Mouse (Mus musculus): ENCODE results near the gene Galm. TPM values are rescaled to one million over a fixed set of nuclear protein-coding genes. Genes with fewer than 3 reads are reported as not detected.

Gene Galm
- polyA plus RNA-seq, 2 experiments, result 11.7 to 13.7 TPM

GRCm38 (mm10) chr17:80113468-80113867, 13.8 kb upstream of the Galm start:
- Histone ChIP-seq H3K4me3 (replicated peaks; ENCODE audit: low read length) (no peak overlapping the region), H3K4me1 (ENCODE audit: control insufficient read depth, insufficient read depth, low read length) (no peaks in the 10 kb centered on the region), H3K27me3 (ENCODE audit: control insufficient read depth, insufficient read depth, low read length) (no peaks in the 10 kb centered on the region), H3K9ac (ENCODE audit: low read depth, low read length, severe bottlenecking) (no peak overlapping the region), H3K9me3 (ENCODE audit: control insufficient read depth, low read length) (no peaks in the 10 kb centered on the region), H3K27ac (replicated peaks; ENCODE audit: low read depth, low read length) (no peak overlapping the region), H3K4me2 (replicated peaks; ENCODE audit: low read depth, low read length, severe bottlenecking) (no peak overlapping the region), H3K36me3 (ENCODE audit: control insufficient read depth, insufficient read depth, low read length) (no peaks in the 10 kb centered on the region)
- WGBS, result 82% methylated on average over 4 of the region's 4 CpGs
- ATAC-seq (ENCODE audit: low FRiP score, low read depth), result no peak
- DNase-seq (ENCODE audit: low spot score), result no peak
- TF ChIP-seq POLR2A (IDR thresholded peaks at IDR 0.05; ENCODE audit: borderline replicate concordance, extremely low read depth, insufficient read depth, insufficient read length), result no peak

- H3K4me1 ChIP-seq (ENCODE audit: control insufficient read depth, insufficient read depth, low read length), result no peaks in the 10 kb centered on the region
- H3K4me2 ChIP-seq (replicated peaks; ENCODE audit: low read depth, low read length, severe bottlenecking), result no peak overlapping the region
- H3K9ac ChIP-seq (ENCODE audit: low read depth, low read length, severe bottlenecking), result no peak overlapping the region
- ATAC-seq (ENCODE audit: low FRiP score, low read depth) (no peak), DNase-seq (ENCODE audit: low spot score) (no peak)
- H3K27ac ChIP-seq (replicated peaks; ENCODE audit: low read depth, low read length), result no peak overlapping the region
- WGBS, result 88% methylated on average over 3 of the region's 3 CpGs
- H3K9me3 ChIP-seq (ENCODE audit: control insufficient read depth, low read length), result no peaks in the 10 kb centered on the region
- H3K36me3 ChIP-seq (ENCODE audit: control insufficient read depth, insufficient read depth, low read length), result no peaks in the 10 kb centered on the region
- TF ChIP-seq POLR2A (IDR thresholded peaks at IDR 0.05; ENCODE audit: borderline replicate concordance, extremely low read depth, insufficient read depth, insufficient read length), result no peak
- no peak overlapping the region for H3K4me3 ChIP-seq (replicated peaks; ENCODE audit: low read length)
- no peaks in the 10 kb centered on the region for H3K27me3 ChIP-seq (ENCODE audit: control insufficient read depth, insufficient read depth, low read length)
Measured at GRCm38 (mm10) chr17:80120396-80120795, 6.9 kb upstream of the Galm start.

- no peaks in the 10 kb centered on the region for H3K4me1 ChIP-seq (ENCODE audit: control insufficient read depth, insufficient read depth, low read length)
- 45% methylated on average over 1 of the region's 1 CpGs for WGBS
- H3K9me3 ChIP-seq (ENCODE audit: control insufficient read depth, low read length), result no peaks in the 10 kb centered on the region
- no peak for TF ChIP-seq POLR2A (IDR thresholded peaks at IDR 0.05; ENCODE audit: borderline replicate concordance, extremely low read depth, insufficient read depth, insufficient read length)
- ATAC-seq (ENCODE audit: low FRiP score, low read depth) (no peak), DNase-seq (ENCODE audit: low spot score) (no peak)
- no peak overlapping the region for H3K4me2 ChIP-seq (replicated peaks; ENCODE audit: low read depth, low read length, severe bottlenecking)
- no peak overlapping the region for H3K9ac ChIP-seq (ENCODE audit: low read depth, low read length, severe bottlenecking)
- no peaks in the 10 kb centered on the region for H3K27me3 ChIP-seq (ENCODE audit: control insufficient read depth, insufficient read depth, low read length)
- no peak overlapping the region for H3K27ac ChIP-seq (replicated peaks; ENCODE audit: low read depth, low read length)
- H3K4me3 ChIP-seq (replicated peaks; ENCODE audit: low read length), result no peak overlapping the region
- no peaks in the 10 kb centered on the region for H3K36me3 ChIP-seq (ENCODE audit: control insufficient read depth, insufficient read depth, low read length)
Measured at GRCm38 (mm10) chr17:80121833-80122232, 5.4 kb upstream of the Galm start.

GRCm38 (mm10) chr17:80124985-80125750, 2.1 kb upstream of the Galm start:
- ATAC-seq (ENCODE audit: low FRiP score, low read depth), result no peak
- DNase-seq (ENCODE audit: low spot score), result no peak
- peaks cover 5% of the 10 kb centered on the region for H3K4me1 ChIP-seq (ENCODE audit: control insufficient read depth, insufficient read depth, low read length)
- no peaks in the 10 kb centered on the region for H3K27me3 ChIP-seq (ENCODE audit: control insufficient read depth, insufficient read depth, low read length)
- no peaks in the 10 kb centered on the region for H3K36me3 ChIP-seq (ENCODE audit: control insufficient read depth, insufficient read depth, low read length)
- H3K4me3 ChIP-seq (replicated peaks; ENCODE audit: low read length), result no peak overlapping the region
- no peak overlapping the region for H3K9ac ChIP-seq (ENCODE audit: low read depth, low read length, severe bottlenecking)
- no peak for TF ChIP-seq POLR2A (IDR thresholded peaks at IDR 0.05; ENCODE audit: borderline replicate concordance, extremely low read depth, insufficient read depth, insufficient read length)
- no peak overlapping the region for H3K27ac ChIP-seq (replicated peaks; ENCODE audit: low read depth, low read length)
- WGBS, result 72% methylated on average over 5 of the region's 5 CpGs
- no peaks in the 10 kb centered on the region for H3K9me3 ChIP-seq (ENCODE audit: control insufficient read depth, low read length)
- H3K4me2 ChIP-seq (replicated peaks; ENCODE audit: low read depth, low read length, severe bottlenecking), result no peak overlapping the region

- no peaks in the 10 kb centered on the region for H3K36me3 ChIP-seq (ENCODE audit: control insufficient read depth, insufficient read depth, low read length)
- no peak overlapping the region for H3K9ac ChIP-seq (ENCODE audit: low read depth, low read length, severe bottlenecking)
- ATAC-seq (ENCODE audit: low FRiP score, low read depth) (no peak), DNase-seq (ENCODE audit: low spot score) (no peak)
- H3K4me1 ChIP-seq (ENCODE audit: control insufficient read depth, insufficient read depth, low read length), result peaks cover 5% of the 10 kb centered on the region
- TF ChIP-seq POLR2A (IDR thresholded peaks at IDR 0.05; ENCODE audit: borderline replicate concordance, extremely low read depth, insufficient read depth, insufficient read length), result no peak
- H3K27ac ChIP-seq (replicated peaks; ENCODE audit: low read depth, low read length), result no peak overlapping the region
- no peak overlapping the region for H3K4me3 ChIP-seq (replicated peaks; ENCODE audit: low read length)
- no peaks in the 10 kb centered on the region for H3K27me3 ChIP-seq (ENCODE audit: control insufficient read depth, insufficient read depth, low read length)
- no peak overlapping the region for H3K4me2 ChIP-seq (replicated peaks; ENCODE audit: low read depth, low read length, severe bottlenecking)
- no peaks in the 10 kb centered on the region for H3K9me3 ChIP-seq (ENCODE audit: control insufficient read depth, low read length)
- WGBS, result 85% methylated on average over 6 of the region's 6 CpGs
Measured at GRCm38 (mm10) chr17:80126166-80126565, 1.1 kb upstream of the Galm start.

Measured in limb, embryonic 14.5 days (tissue).